Mouse (Mus musculus) midbrain, embryonic 16.5 days (tissue): ENCODE measurements at regions not wholly inside any gene's neighbourhood (a gene's known extent, or its start where the extent isn't known, plus 50 kb on each side); places are given as distances from the start of the nearest gene placed in this dataset.

Experiments used
- ATAC-seq: fragments of 200-750 bp; cut with Nextera tagmentation; 2 replicates; pipeline ENCODE4 v1.8.0; 2017; ENCODE audit warnings: moderate TSS enrichment
- H3K27ac ChIP-seq: fragments of 300-500 bp; sonication (generic); 2 replicates; pipeline ENCODE4 v1.5.1; 2014; ENCODE audit warnings: mild to moderate bottlenecking, low read length, mixed read lengths
- H3K27me3 ChIP-seq: fragments of 300-500 bp; sonication (generic); 2 replicates; pipeline ENCODE4 v1.6.1; 2014; ENCODE audit warnings: low read depth, low read length, mixed read lengths; ENCODE audit not compliant: control insufficient read depth, insufficient read depth
- H3K36me3 ChIP-seq: fragments of 300-500 bp; sonication (generic); 2 replicates; pipeline ENCODE4 v1.6.1; 2014; ENCODE audit warnings: mild to moderate bottlenecking, low read length, moderate library complexity, mixed read lengths; ENCODE audit not compliant: control insufficient read depth, insufficient read depth
- H3K4me1 ChIP-seq: fragments of 300-500 bp; sonication (generic); 2 replicates; pipeline ENCODE4 v1.6.1; 2014; ENCODE audit warnings: mild to moderate bottlenecking, low read length, mixed read lengths; ENCODE audit not compliant: control insufficient read depth, insufficient read depth
- H3K4me2 ChIP-seq: fragments of 300-500 bp; sonication (generic); 2 replicates; pipeline ENCODE4 v1.6.1; 2014; ENCODE audit warnings: mild to moderate bottlenecking, low read length, mixed read lengths
- H3K4me3 ChIP-seq: fragments of 300-500 bp; sonication (generic); 2 replicates; pipeline ENCODE4 v1.5.1; 2014; ENCODE audit warnings: low read depth, mild to moderate bottlenecking, low read length, moderate library complexity, mixed read lengths
- H3K9ac ChIP-seq: fragments of 300-500 bp; sonication (generic); 2 replicates; pipeline ENCODE4 v1.6.1; 2014; ENCODE audit warnings: low read depth, low read length, mixed read lengths
- H3K9me3 ChIP-seq: fragments of 300-500 bp; sonication (generic); replicated peaks from 2 replicates; pipeline ENCODE4 v1.6.1; 2014; ENCODE audit warnings: mild to moderate bottlenecking, low read length, mixed read lengths; ENCODE audit not compliant: control insufficient read depth, poor library complexity, severe bottlenecking
- WGBS: fragments of 180-500 bp; shearing (Covaris S2); extraction: QIAGEN DNeasy Blood & Tissue Kit; methylation state at CpG from one replicate; pipeline ENCODE4 v1.1.7; 2014; 5-methylcytosine and 5-hydroxymethylcytosine counted together

DNA sequence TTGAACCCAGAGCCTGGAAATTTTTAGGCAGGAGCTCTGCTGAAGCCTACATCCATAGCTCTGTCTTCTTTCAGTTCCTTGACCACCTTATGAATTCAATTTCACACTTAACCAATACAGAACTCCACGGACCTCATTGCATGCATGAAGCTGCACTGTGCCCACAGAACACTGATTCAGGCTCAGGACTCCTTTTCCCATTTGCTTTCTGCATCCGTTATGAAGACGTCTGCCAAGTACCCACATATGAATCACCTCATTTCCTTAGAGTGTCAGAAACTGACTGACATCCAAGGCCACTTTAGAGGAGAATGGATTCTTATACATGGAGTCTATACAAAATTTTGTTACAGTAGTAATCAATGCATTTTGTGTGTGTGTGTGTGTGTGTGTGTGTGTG, 932.8 kb downstream of the Pla2g4a start:
- H3K4me1 ChIP-seq = no peaks in the 10 kb centered on the region
- H3K27me3 ChIP-seq = no peaks in the 10 kb centered on the region
- no peaks in the 10 kb centered on the region for H3K9me3 ChIP-seq
- H3K27ac ChIP-seq = no peak overlapping the region
- no peak for ATAC-seq
- H3K36me3 ChIP-seq = no peaks in the 10 kb centered on the region
- no peak overlapping the region for H3K9ac ChIP-seq
- no peak overlapping the region for H3K4me3 ChIP-seq
- 83% methylated on average over 3 of the region's 3 CpGs for WGBS
- H3K4me2 ChIP-seq = no peak overlapping the region

- no peaks in the 10 kb centered on the region for H3K9me3 ChIP-seq
- H3K4me1 ChIP-seq = no peaks in the 10 kb centered on the region
- H3K27ac ChIP-seq = no peak overlapping the region
- H3K27me3 ChIP-seq = no peaks in the 10 kb centered on the region
- no peaks in the 10 kb centered on the region for H3K36me3 ChIP-seq
- ATAC-seq = no peak
- no peak overlapping the region for H3K4me2 ChIP-seq
- H3K9ac ChIP-seq = no peak overlapping the region
- H3K4me3 ChIP-seq = no peak overlapping the region
Measured at GRCm38 (mm10) chr1:149021734-149022133, 939.4 kb downstream of the Pla2g4a start.

DNA sequence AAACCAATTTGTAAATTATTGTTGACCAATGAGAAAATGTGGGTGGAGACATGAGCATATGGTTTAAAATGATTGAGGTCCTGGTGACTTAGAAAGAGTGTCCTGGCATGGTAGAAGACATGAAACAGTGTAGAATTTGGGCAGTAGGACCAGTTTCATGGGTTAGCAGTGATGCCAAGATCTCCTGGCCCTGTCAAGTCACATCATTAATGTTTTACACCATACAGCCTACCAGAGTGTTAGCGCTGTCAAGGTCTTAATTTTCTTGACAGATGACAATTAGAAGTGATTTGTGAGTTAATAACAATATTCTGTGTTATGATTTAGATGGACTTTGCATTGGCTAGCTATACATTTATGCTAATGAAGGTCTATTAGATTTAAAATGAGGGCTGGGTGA, 939.8 kb downstream of the Pla2g4a start:
- ATAC-seq = no peak
- WGBS = 95% methylated on average over 1 of the region's 1 CpGs

GRCm38 (mm10) chr1:149014559-149014958, 946.5 kb downstream of the Pla2g4a start:
- Histone ChIP-seq H3K4me2 (no peak overlapping the region), H3K4me1 (no peaks in the 10 kb centered on the region), H3K4me3 (no peak overlapping the region), H3K9me3 (no peaks in the 10 kb centered on the region), H3K36me3 (no peaks in the 10 kb centered on the region), H3K27me3 (no peaks in the 10 kb centered on the region), H3K27ac (no peak overlapping the region), H3K9ac (no peak overlapping the region)
- no peak for ATAC-seq
- WGBS = 79% methylated on average over 4 of the region's 4 CpGs

More for the DNA sequence above, 939.8 kb downstream of the Pla2g4a start:
- H3K9me3 ChIP-seq = no peaks in the 10 kb centered on the region
- no peak overlapping the region for H3K9ac ChIP-seq
- no peak overlapping the region for H3K27ac ChIP-seq
- H3K36me3 ChIP-seq = no peaks in the 10 kb centered on the region
- no peaks in the 10 kb centered on the region for H3K4me1 ChIP-seq
- no peak overlapping the region for H3K4me3 ChIP-seq
- no peaks in the 10 kb centered on the region for H3K27me3 ChIP-seq
- H3K4me2 ChIP-seq = no peak overlapping the region

GRCm38 (mm10) chr1:149010767-149011166, 950.3 kb downstream of the Pla2g4a start:
- Histone ChIP-seq H3K36me3 (no peaks in the 10 kb centered on the region), H3K9ac (no peak overlapping the region), H3K4me3 (no peak overlapping the region), H3K9me3 (no peaks in the 10 kb centered on the region), H3K4me2 (no peak overlapping the region), H3K27me3 (no peaks in the 10 kb centered on the region), H3K27ac (no peak overlapping the region), H3K4me1 (no peaks in the 10 kb centered on the region)
- ATAC-seq = no peak

- WGBS = 65% methylated on average over 3 of the region's 3 CpGs
Measured at GRCm38 (mm10) chr1:149000092-149000491, 961.0 kb downstream of the Pla2g4a start.

DNA sequence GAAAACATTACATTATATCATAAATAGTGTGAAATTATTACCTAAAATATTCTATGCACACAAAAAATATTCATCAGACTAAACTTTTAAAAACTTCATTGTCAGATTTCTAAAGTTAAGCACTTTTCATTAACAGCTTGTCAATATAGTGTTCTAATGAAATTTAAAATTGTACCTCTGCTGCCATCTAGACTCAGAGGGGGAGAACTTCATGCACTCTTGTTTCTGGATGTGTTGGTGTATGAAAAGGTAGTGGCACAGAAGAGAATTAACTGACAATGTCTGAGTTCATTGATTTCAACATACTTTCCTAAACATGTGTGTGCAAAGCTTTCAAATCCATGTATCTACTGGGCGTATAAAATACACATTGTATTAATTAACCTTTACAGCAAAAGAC, 967.5 kb downstream of the Pla2g4a start:
- Histone ChIP-seq H3K4me3 (no peak overlapping the region), H3K4me2 (no peak overlapping the region), H3K9ac (no peak overlapping the region), H3K9me3 (no peaks in the 10 kb centered on the region), H3K4me1 (no peaks in the 10 kb centered on the region), H3K36me3 (no peaks in the 10 kb centered on the region), H3K27ac (no peak overlapping the region), H3K27me3 (no peaks in the 10 kb centered on the region)
- 56% methylated on average over 1 of the region's 1 CpGs for WGBS
- no peak for ATAC-seq

More at GRCm38 (mm10) chr1:149000092-149000491, 961.0 kb downstream of the Pla2g4a start:
- Histone ChIP-seq H3K27ac (no peak overlapping the region), H3K4me1 (no peaks in the 10 kb centered on the region), H3K4me2 (no peak overlapping the region), H3K9ac (no peak overlapping the region), H3K36me3 (no peaks in the 10 kb centered on the region), H3K9me3 (no peaks in the 10 kb centered on the region), H3K27me3 (no peaks in the 10 kb centered on the region), H3K4me3 (no peak overlapping the region)
- peak; percentile 36; the same call in 1 of the 2 replicates for ATAC-seq

- no peak overlapping the region for H3K9ac ChIP-seq
- H3K9me3 ChIP-seq = no peaks in the 10 kb centered on the region
- no peaks in the 10 kb centered on the region for H3K4me1 ChIP-seq
- H3K27me3 ChIP-seq = no peaks in the 10 kb centered on the region
- WGBS = 92% methylated on average over 5 of the region's 5 CpGs
- H3K4me3 ChIP-seq = no peak overlapping the region
- H3K36me3 ChIP-seq = no peaks in the 10 kb centered on the region
- no peak for ATAC-seq
- no peak overlapping the region for H3K4me2 ChIP-seq
- H3K27ac ChIP-seq = no peak overlapping the region
Measured at GRCm38 (mm10) chr1:148977377-148977776, 983.7 kb downstream of the Pla2g4a start.

DNA sequence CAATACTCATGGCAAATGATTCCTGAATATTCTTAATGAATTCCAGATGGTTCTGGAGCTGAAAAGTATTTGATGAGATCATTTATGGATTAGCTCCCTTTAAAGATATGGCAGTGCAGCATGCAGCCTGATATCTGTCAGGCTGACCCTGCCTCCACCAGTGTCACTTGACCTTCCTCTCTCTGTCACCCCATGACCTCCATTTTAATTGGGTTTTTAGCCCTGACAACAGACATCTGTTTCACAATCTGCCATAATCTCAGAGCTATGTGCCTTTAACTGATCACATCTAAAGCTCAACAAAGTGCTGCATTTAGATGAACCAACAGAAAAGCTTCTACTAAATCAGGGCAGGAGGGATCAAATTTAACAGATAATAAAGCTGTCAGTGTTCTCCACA, 995.7 kb downstream of the Pla2g4a start:
- ATAC-seq = no peak
- no peak overlapping the region for H3K4me2 ChIP-seq
- H3K9ac ChIP-seq = no peak overlapping the region
- no peaks in the 10 kb centered on the region for H3K9me3 ChIP-seq
- H3K27ac ChIP-seq = no peak overlapping the region
- no peak overlapping the region for H3K4me3 ChIP-seq
- no peaks in the 10 kb centered on the region for H3K27me3 ChIP-seq
- H3K4me1 ChIP-seq = no peaks in the 10 kb centered on the region
- H3K36me3 ChIP-seq = no peaks in the 10 kb centered on the region

GRCm38 (mm10) chr1:148934366-148934765, 1026.7 kb downstream of the Pla2g4a start:
- no peak overlapping the region for H3K4me3 ChIP-seq
- no peaks in the 10 kb centered on the region for H3K27me3 ChIP-seq
- H3K9ac ChIP-seq = no peak overlapping the region
- H3K4me2 ChIP-seq = no peak overlapping the region
- no peak for ATAC-seq
- no peaks in the 10 kb centered on the region for H3K9me3 ChIP-seq
- H3K36me3 ChIP-seq = no peaks in the 10 kb centered on the region
- no peak overlapping the region for H3K27ac ChIP-seq
- 89% methylated on average over 3 of the region's 3 CpGs for WGBS
- H3K4me1 ChIP-seq = no peaks in the 10 kb centered on the region
